Mouse (Mus musculus) cerebellum, adult 11 months (tissue): Measurements from ENCODE around the gene Psmb8.

Experiments
- DNase-seq: peaks from one replicate; pipeline ENCODE4 v3.0.0; 2022

The Psmb8 gene

GRCm38 (mm10) chr17:34196941-34197894, at the start of gene Psmb8:
Psmb8 (plus strand) TSS chr17:34197721.
- peak; percentile 64 for DNase-seq

GRCm38 (mm10) chr17:34152923-34153322, 44.6 kb upstream of the Psmb8 start, which contains the start of gene H2-DMb1:
H2-DMb1 (plus strand) TSS chr17:34153072.
- no peak for DNase-seq

GRCm38 (mm10) chr17:34155534-34155933, 42.0 kb upstream of the Psmb8 start:
- DNase-seq: no peak

- DNase-seq: no peak
Observed at GRCm38 (mm10) chr17:34164202-34164895, 33.2 kb upstream of the Psmb8 start.

- DNase-seq: no peak
Observed at GRCm38 (mm10) chr17:34165033-34165730, 32.3 kb upstream of the Psmb8 start.

GRCm38 (mm10) chr17:34169279-34169678, 28.2 kb upstream of the Psmb8 start:
- no peak for DNase-seq

GRCm38 (mm10) chr17:34170487-34170876, 27.0 kb upstream of the Psmb8 start:
- DNase-seq: no peak

GRCm38 (mm10) chr17:34170877-34171498, 26.5 kb upstream of the Psmb8 start:
- DNase-seq: peak; percentile 61

GRCm38 (mm10) chr17:34172528-34172927, 25.0 kb upstream of the Psmb8 start:
- DNase-seq: no peak

GRCm38 (mm10) chr17:34174075-34174474, 23.4 kb upstream of the Psmb8 start:
- DNase-seq: no peak

- DNase-seq: no peak
Observed at GRCm38 (mm10) chr17:34177179-34177578, 20.3 kb upstream of the Psmb8 start.

GRCm38 (mm10) chr17:34179019-34179418, 18.5 kb upstream of the Psmb8 start:
- DNase-seq: no peak

GRCm38 (mm10) chr17:34179913-34180859, 17.3 kb upstream of the Psmb8 start:
- no peak for DNase-seq

- DNase-seq: no peak
Observed at GRCm38 (mm10) chr17:34183564-34184219, 13.8 kb upstream of the Psmb8 start.

GRCm38 (mm10) chr17:34185526-34185925, 12.0 kb upstream of the Psmb8 start:
- no peak for DNase-seq

- no peak for DNase-seq
Observed at GRCm38 (mm10) chr17:34186885-34187260, 10.6 kb upstream of the Psmb8 start.

- peak; percentile 76 for DNase-seq
Observed at GRCm38 (mm10) chr17:34187261-34187916, 10.1 kb upstream of the Psmb8 start, which contains the start of the genes Tap1 and Psmb9. Tap1 (plus strand) TSS chr17:34187553. Psmb9 (minus strand) TSS chr17:34187764.

GRCm38 (mm10) chr17:34188010-34188409, 9.5 kb upstream of the Psmb8 start:
- no peak for DNase-seq

GRCm38 (mm10) chr17:34188986-34189385, 8.5 kb upstream of the Psmb8 start:
- DNase-seq: no peak

GRCm38 (mm10) chr17:34192852-34193251, 4.7 kb upstream of the Psmb8 start:
- DNase-seq: no peak
